Mouse (Mus musculus): ENCODE measurements around the gene Dpp7. TPM values are rescaled to one million over a fixed set of nuclear protein-coding genes. Genes with fewer than 3 reads are reported as not detected.

Dpp7 gene
- polyA plus RNA-seq (2015; fragmentation: Nextera tagmentation; extraction: Ambion mirVana) = 24.6 and 25.5 TPM in 2 replicates

DNA sequence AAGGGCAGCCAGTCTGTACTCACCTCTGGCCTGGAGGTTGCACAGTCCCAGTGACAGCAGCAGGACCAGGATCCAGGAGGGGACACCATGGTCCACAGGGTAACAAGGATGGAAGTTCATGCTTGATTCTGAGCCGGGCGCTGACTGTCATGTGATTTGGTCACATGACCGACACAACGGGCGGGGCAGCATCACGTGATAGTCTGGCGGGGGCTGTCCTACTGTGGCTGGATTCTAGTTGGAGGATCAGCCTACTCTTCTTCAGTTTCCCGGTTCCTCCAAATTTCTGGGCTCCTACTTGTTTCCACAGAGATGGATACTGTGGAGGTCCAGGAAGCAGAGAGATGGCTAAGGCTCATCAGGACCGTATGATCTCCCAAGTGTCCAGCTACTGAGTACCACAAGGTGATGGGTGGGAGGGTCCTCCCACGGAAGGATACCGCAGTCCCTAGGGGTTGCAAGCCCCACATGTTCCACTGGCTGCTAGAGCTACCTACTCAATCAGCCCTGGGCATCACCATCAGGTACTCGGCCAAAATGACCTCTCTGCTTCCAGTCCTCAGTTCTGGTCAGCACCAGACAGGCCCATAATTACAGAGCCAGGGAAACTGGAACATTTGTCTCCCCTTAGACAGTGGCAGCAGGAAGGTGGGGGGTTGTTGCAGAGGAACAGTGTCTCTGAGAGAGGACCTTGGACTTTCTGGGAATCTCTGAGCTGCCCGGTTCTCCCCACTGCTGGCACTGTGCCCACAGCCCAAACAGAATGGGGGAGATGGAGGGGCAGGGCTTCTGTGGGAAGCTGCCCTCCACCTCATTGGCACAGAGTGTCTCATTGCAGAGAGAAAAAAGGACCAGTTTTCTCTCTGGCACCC, at the start of gene Dpp7:
Gene Dpp7 (minus strand): TSS at position 152 of the 872 bp plus-strand sequence.
- WGBS = 3% methylated on average over 13 of the region's 13 CpGs
- H3K9ac ChIP-seq = peak within 1 kb of the TSS; percentile 54
- H3K27ac ChIP-seq (replicated peaks) = no peak within 1 kb of the TSS
- peaks cover 19% of the 10 kb centered on the region for H3K4me1 ChIP-seq
- peaks cover 24% of the 10 kb centered on the region for H3K36me3 ChIP-seq
- peak; percentile 53 for ATAC-seq (ENCODE audit: insufficient number of reproducible peaks, low FRiP score, low TSS enrichment, low read depth)
- H3K9me3 ChIP-seq (replicated peaks) = no peaks in the 10 kb centered on the region
- H3K4me2 ChIP-seq (replicated peaks) = peak within 1 kb of the TSS; percentile 87
- H3K27me3 ChIP-seq = no peaks in the 10 kb centered on the region
- peak within 1 kb of the TSS; percentile 60 for H3K4me3 ChIP-seq (replicated peaks)

DNA sequence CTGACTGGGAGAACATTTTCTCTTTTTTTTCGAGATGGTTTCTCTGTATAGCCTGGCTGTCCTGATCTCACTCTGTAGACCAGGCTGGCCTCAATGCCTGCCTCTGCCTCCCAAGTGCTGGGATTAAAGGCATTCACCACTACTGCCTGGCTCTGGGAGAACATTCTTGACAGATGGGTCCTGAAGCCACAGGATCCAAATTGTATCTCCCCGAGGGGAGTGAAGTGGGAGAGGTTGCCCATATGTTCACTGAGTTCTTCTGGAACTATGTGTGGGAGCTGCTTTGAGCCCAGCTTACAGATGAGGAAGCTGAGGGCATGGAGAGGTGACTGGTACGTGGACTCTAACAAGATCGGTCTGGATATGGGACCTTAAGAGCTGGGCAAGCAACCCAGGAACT, 47.8 kb upstream of the Dpp7 start:
- no peak for ATAC-seq (ENCODE audit: insufficient number of reproducible peaks, low FRiP score, low TSS enrichment, low read depth)
- peak overlapping the region; percentile 85 for H3K4me2 ChIP-seq (replicated peaks)
- H3K27me3 ChIP-seq = peaks cover 61% of the 10 kb centered on the region
- H3K4me1 ChIP-seq = peaks cover 24% of the 10 kb centered on the region
- peaks cover 6% of the 10 kb centered on the region; the same call in 1 of the 2 replicates for H3K36me3 ChIP-seq
- peak overlapping the region; percentile 71 for H3K4me3 ChIP-seq (replicated peaks)
- no peaks in the 10 kb centered on the region for H3K9me3 ChIP-seq (replicated peaks)
- no peak overlapping the region for H3K27ac ChIP-seq (replicated peaks)
- WGBS = 82% methylated on average over 4 of the region's 4 CpGs
- no peak overlapping the region for H3K9ac ChIP-seq

- H3K4me3 ChIP-seq (replicated peaks) = peak overlapping the region; percentile 71
- H3K27me3 ChIP-seq = peaks cover 70% of the 10 kb centered on the region
- peaks cover 5% of the 10 kb centered on the region; the same call in 1 of the 2 replicates for H3K36me3 ChIP-seq
- H3K4me2 ChIP-seq (replicated peaks) = peak overlapping the region; percentile 85
- ATAC-seq (ENCODE audit: insufficient number of reproducible peaks, low FRiP score, low TSS enrichment, low read depth) = peak; percentile 73
- no peaks in the 10 kb centered on the region for H3K9me3 ChIP-seq (replicated peaks)
- H3K27ac ChIP-seq (replicated peaks) = no peak overlapping the region
- WGBS = under 1% methylated on average over 54 of the region's 54 CpGs
- peaks cover 24% of the 10 kb centered on the region for H3K4me1 ChIP-seq
- peak overlapping the region; percentile 48 for H3K9ac ChIP-seq
Measured at GRCm38 (mm10) chr2:25402972-25403601, 46.9 kb upstream of the Dpp7 start.

GRCm38 (mm10) chr2:25402377-25402971, 46.3 kb upstream of the Dpp7 start:
- H3K9me3 ChIP-seq (replicated peaks) = no peaks in the 10 kb centered on the region
- no peak for ATAC-seq (ENCODE audit: insufficient number of reproducible peaks, low FRiP score, low TSS enrichment, low read depth)
- H3K27ac ChIP-seq (replicated peaks) = no peak overlapping the region
- peak overlapping the region; percentile 71 for H3K4me3 ChIP-seq (replicated peaks)
- H3K4me2 ChIP-seq (replicated peaks) = peak overlapping the region; percentile 85
- H3K4me1 ChIP-seq = peaks cover 24% of the 10 kb centered on the region
- peaks cover 76% of the 10 kb centered on the region for H3K27me3 ChIP-seq
- H3K9ac ChIP-seq = no peak overlapping the region; the same call in 1 of the 2 replicates
- H3K36me3 ChIP-seq = no peaks in the 10 kb centered on the region
- under 1% methylated on average over 13 of the region's 13 CpGs for WGBS

- peaks cover 30% of the 10 kb centered on the region for H3K4me1 ChIP-seq
- no peaks in the 10 kb centered on the region for H3K9me3 ChIP-seq (replicated peaks)
- no peak overlapping the region for H3K27ac ChIP-seq (replicated peaks)
- 4% methylated on average over 17 of the region's 17 CpGs for WGBS
- no peak overlapping the region for H3K9ac ChIP-seq
- H3K27me3 ChIP-seq = peaks cover 86% of the 10 kb centered on the region
- H3K36me3 ChIP-seq = no peaks in the 10 kb centered on the region
- 0 out of 2 replicates have a peak overlapping the region, but pooled peaks have one; percentile 20 for H3K4me3 ChIP-seq (replicated peaks)
- peak overlapping the region; percentile 35 for H3K4me2 ChIP-seq (replicated peaks)
- no peak for ATAC-seq (ENCODE audit: insufficient number of reproducible peaks, low FRiP score, low TSS enrichment, low read depth)
Measured at GRCm38 (mm10) chr2:25400764-25401163, 44.6 kb upstream of the Dpp7 start.

- H3K27me3 ChIP-seq = peaks cover 90% of the 10 kb centered on the region
- H3K36me3 ChIP-seq = no peaks in the 10 kb centered on the region
- H3K4me3 ChIP-seq (replicated peaks) = 0 out of 2 replicates have a peak overlapping the region, but pooled peaks have one; percentile 20
- no peaks in the 10 kb centered on the region for H3K9me3 ChIP-seq (replicated peaks)
- ATAC-seq (ENCODE audit: insufficient number of reproducible peaks, low FRiP score, low TSS enrichment, low read depth) = no peak
- H3K4me1 ChIP-seq = peaks cover 34% of the 10 kb centered on the region
- no peak overlapping the region for H3K27ac ChIP-seq (replicated peaks)
- H3K4me2 ChIP-seq (replicated peaks) = peak overlapping the region; percentile 35; the same call in 1 of the 2 replicates
- WGBS = 15% methylated on average over 16 of the region's 16 CpGs
- no peak overlapping the region for H3K9ac ChIP-seq
Measured at GRCm38 (mm10) chr2:25400291-25400690, 44.1 kb upstream of the Dpp7 start.

DNA sequence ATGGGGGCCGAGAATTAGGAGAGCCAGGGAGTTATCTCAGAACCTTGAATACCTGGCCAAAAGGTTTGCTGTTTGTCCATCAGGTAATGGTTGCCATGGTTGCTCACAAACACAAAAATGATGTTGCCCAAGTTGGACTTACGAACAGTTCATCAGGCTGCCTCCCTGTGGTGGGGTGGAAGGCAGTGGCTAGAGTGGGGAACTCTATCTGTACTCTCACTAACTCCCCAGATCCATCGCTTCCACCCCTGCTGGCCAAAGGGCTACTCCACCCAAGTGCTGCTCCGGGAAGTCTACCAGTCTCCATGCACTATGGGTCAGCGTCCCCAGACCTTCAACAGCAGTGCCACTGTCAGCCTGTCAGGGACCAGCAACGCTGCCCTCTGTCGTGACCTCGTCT, 42.9 kb upstream of the Dpp7 start, which contains the start of gene Npdc1:
Gene Npdc1 (plus strand): TSS at position 301 of the 400 bp plus-strand sequence.
- ATAC-seq (ENCODE audit: insufficient number of reproducible peaks, low FRiP score, low TSS enrichment, low read depth) = no peak
- Histone ChIP-seq H3K9me3 (replicated peaks) (no peaks in the 10 kb centered on the region), H3K4me3 (replicated peaks) (no peak within 1 kb of the TSS), H3K27me3 (peaks cover 94% of the 10 kb centered on the region), H3K27ac (replicated peaks) (no peak within 1 kb of the TSS), H3K9ac (no peak within 1 kb of the TSS), H3K4me2 (replicated peaks) (no peak within 1 kb of the TSS), H3K36me3 (no peaks in the 10 kb centered on the region), H3K4me1 (peaks cover 43% of the 10 kb centered on the region)
- WGBS = 69% methylated on average over 8 of the region's 8 CpGs

DNA sequence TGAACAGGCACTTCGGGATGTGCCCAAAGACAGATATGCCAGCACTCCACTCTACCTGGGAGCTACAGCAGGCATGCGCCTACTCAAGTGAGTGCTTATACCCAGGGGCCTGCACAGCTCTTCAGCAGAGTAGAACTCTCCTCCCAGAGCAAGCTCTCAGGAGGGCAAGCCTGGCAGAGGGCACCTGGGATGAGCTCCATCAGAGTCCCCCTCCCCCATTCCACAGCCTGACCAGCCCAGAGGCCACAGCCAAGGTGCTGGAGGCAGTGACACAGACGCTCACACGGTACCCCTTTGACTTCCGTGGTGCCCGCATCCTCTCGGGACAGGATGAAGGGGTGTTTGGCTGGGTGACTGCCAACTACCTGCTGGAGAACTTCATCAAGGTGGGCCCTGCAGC, 41.9 kb upstream of the Dpp7 start:
- H3K9ac ChIP-seq = no peak overlapping the region
- H3K36me3 ChIP-seq = no peaks in the 10 kb centered on the region
- ATAC-seq (ENCODE audit: insufficient number of reproducible peaks, low FRiP score, low TSS enrichment, low read depth) = no peak
- no peak overlapping the region for H3K4me3 ChIP-seq (replicated peaks)
- no peak overlapping the region for H3K4me2 ChIP-seq (replicated peaks)
- WGBS = 87% methylated on average over 7 of the region's 7 CpGs
- no peaks in the 10 kb centered on the region for H3K9me3 ChIP-seq (replicated peaks)
- no peak overlapping the region for H3K27ac ChIP-seq (replicated peaks)
- peaks cover 37% of the 10 kb centered on the region for H3K4me1 ChIP-seq
- H3K27me3 ChIP-seq = peaks cover 86% of the 10 kb centered on the region

- H3K27me3 ChIP-seq = peaks cover 76% of the 10 kb centered on the region
- ATAC-seq (ENCODE audit: insufficient number of reproducible peaks, low FRiP score, low TSS enrichment, low read depth) = no peak
- H3K36me3 ChIP-seq = no peaks in the 10 kb centered on the region
- 17% methylated on average over 1 of the region's 1 CpGs for WGBS
- no peak overlapping the region for H3K4me3 ChIP-seq (replicated peaks)
- no peak overlapping the region for H3K9ac ChIP-seq
- H3K27ac ChIP-seq (replicated peaks) = no peak overlapping the region
- H3K4me1 ChIP-seq = peaks cover 28% of the 10 kb centered on the region
- H3K9me3 ChIP-seq (replicated peaks) = no peaks in the 10 kb centered on the region
- H3K4me2 ChIP-seq (replicated peaks) = no peak overlapping the region
Measured at GRCm38 (mm10) chr2:25397010-25397409, 40.9 kb upstream of the Dpp7 start.

- no peak for ATAC-seq (ENCODE audit: insufficient number of reproducible peaks, low FRiP score, low TSS enrichment, low read depth)
- peak overlapping the region; percentile 79 for H3K4me2 ChIP-seq (replicated peaks)
- H3K27ac ChIP-seq (replicated peaks) = no peak overlapping the region
- peaks cover 72% of the 10 kb centered on the region for H3K27me3 ChIP-seq
- peaks cover 28% of the 10 kb centered on the region for H3K4me1 ChIP-seq
- peak overlapping the region; percentile 46 for H3K4me3 ChIP-seq (replicated peaks)
- WGBS = 32% methylated on average over 3 of the region's 3 CpGs
- no peaks in the 10 kb centered on the region for H3K36me3 ChIP-seq
- H3K9me3 ChIP-seq (replicated peaks) = no peaks in the 10 kb centered on the region
- H3K9ac ChIP-seq = no peak overlapping the region
Measured at GRCm38 (mm10) chr2:25396597-25396983, 40.4 kb upstream of the Dpp7 start.
